Mouse (Mus musculus): ENCODE results near the gene Atp11a.

Atp11a gene

DNA sequence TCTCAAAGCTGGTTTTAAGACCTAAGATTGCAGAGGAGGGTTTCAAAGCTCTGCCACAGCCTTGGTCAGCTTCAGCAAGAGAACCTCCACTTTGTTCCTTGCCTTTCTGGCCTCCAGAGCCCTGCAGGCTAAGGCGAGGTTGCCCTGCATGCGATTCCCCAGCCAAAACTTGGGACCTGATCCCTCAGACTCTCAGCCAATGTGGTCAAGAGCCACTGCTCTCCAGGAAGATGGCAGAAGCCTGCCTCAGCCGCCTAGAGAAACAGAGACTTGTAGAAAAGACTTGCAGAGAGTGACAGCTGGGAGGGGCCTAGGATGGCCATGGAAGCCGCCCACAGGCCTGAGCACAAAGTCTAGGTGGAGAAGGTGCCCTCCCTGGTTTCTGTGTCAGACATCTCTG is 118.2 kb downstream of the Atp11a start:
- DNase-seq, result no peak

GRCm38 (mm10) chr8:12877126-12877525 is 120.3 kb downstream of the Atp11a start:
- no peak for DNase-seq

DNA sequence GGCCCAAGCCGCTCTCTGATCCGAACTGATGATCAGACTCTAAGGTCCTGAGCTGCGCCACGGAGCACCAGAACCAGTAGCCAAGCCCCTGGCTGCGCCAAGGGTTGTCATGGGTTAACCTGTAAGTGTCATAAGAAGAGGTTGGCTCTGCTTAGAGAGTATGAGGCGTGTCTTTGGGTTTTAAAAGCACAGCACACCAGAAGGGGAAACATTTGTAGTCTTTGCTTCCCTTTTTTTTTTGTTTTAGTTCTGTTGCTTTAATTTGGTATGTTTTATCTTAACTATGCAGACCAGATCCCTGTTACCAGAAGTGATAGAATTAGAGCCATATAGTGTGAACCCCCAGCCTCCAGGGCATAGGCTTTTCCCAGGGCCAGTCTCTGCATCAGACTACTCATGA is 123.3 kb downstream of the Atp11a start:
- DNase-seq, result no peak

GRCm38 (mm10) chr8:12883051-12884004 is 126.5 kb downstream of the Atp11a start:
- no peak for DNase-seq

GRCm38 (mm10) chr8:12887772-12888435 is 131.1 kb downstream of the Atp11a start:
- DNase-seq, result no peak

- no peak for DNase-seq
These were observed 132.3 kb downstream of the Atp11a start for GRCm38 (mm10) chr8:12889046-12889598.

GRCm38 (mm10) chr8:12892882-12893446 is 136.2 kb downstream of the Atp11a start:
- DNase-seq, result no peak

DNA sequence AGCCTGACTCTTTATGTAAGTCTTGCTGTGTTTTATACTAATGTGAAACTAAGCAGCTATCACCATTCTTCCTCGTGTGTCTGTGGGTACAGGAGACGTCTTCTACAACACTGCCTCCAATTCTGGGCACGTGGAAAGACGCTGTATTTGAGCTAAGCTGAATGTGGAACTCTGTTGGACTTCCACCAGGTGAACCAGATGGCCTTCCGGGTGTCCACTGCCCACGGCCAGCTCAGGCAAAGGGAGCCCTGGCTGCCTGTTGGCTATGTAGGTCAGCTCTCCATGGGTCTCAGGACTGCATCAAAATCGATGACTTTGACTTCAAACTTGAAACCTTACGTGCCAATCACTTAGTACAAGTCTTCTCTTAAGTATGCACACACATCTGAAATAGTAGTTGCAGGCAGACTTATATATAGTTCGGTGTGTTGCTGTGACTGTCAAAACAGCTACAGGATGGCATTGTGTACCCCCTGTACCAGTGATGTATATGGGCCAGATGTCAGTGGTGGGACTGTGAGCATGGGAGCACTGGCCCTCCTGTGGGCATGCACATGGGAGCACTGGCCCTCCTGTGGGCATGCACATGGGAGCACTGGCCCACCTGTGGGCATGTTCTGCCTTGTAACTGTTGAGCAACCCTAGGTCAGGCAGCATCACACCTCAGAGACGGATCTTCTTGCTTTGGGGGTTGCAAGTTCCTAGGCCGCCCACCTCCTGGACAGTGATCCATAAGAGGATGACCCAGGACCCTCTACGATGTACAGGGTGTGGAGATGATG is 137.2 kb downstream of the Atp11a start:
- no peak for DNase-seq

DNA sequence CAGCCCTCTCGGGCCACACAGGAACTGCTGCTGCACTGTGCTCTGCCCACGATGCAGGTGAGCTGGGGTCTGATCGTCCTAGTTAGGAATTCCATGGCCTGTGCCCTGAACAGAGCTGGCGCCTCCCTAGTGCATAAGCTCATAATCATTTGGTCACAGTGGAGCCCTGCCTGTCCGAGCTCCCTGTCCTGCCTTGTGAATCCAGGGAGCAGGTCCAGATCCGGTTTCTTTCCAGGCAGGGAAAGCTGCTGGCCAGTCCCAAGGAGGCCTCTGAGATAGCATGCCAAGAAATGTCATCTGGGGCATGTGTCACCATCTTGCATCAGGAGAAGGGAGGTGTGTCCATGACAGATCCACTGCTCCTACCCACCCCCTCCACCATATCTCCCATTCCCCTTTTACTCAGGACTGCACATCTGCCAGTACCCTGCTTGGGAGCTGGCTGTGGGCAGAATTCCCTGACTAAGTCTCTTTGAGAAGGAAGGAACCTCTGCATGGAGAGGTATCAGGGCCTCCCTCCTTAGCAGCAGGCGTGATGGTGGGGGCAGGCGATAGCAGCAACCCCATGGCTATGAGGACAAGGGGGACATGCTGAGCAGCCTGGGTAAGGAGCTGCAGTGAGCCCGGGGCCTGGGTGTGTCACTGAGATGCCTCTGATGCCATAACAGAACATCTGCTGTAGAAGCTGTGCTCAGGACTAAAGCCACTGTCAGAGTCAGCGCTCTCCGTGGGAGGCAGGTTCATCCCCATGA is 138.1 kb downstream of the Atp11a start:
- DNase-seq, result no peak

GRCm38 (mm10) chr8:12895535-12896150 is 138.8 kb downstream of the Atp11a start:
- no peak for DNase-seq

GRCm38 (mm10) chr8:12896494-12897373 is 139.9 kb downstream of the Atp11a start:
- peak; percentile 72 for DNase-seq

DNA sequence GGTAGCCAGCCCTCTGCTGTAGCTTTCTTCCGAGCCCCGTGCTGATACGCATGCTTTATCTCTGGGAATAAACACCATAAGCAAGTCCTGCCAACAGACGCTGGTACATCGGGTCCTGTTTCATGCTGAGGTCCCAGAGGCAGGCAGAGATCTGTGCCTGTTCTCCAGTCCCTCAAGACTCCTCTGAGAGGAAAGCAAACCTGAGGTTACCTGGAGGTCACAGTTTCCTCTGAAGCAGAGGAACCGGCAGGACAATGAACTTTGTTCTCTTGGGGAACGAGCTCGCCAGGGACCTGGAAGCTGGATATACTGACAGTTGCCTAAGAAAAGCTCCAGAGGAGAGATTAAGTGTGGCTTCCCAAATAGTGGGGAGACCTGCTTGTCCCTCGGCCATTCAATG is 141.0 kb downstream of the Atp11a start:
- DNase-seq, result peak; percentile 49

DNA sequence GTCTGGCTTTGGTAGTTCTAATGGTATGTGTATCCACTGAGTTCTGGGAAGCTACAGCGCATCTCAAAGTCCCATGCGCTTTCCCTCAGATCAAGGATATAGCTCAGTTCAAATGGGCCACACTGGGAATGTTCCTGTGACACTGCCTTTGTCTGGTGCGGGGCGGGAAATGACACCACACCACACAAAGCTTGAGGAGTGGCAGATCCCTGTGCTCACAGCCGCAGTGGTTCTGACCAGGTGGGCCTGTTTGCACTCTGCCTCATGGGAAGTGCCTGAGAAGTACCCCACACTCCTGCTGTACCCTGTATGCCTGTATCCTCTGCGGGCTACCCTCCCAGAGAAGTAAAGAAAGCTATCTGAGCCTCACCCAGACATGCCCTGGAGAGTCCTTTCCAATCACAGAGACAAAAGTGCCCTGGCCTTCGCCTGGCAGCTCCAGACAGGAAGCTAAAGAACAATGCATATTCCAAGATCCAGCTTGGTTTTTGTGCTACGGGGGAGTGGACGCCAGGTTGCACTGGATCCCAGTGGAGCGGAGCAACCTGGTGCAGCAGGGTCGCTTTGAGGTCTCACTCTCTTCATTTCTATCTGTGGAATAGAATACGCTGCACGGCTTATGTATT is 147.1 kb downstream of the Atp11a start:
- DNase-seq, result peak; percentile 39

GRCm38 (mm10) chr8:12905122-12905521 is 148.3 kb downstream of the Atp11a start:
- no peak for DNase-seq

DNA sequence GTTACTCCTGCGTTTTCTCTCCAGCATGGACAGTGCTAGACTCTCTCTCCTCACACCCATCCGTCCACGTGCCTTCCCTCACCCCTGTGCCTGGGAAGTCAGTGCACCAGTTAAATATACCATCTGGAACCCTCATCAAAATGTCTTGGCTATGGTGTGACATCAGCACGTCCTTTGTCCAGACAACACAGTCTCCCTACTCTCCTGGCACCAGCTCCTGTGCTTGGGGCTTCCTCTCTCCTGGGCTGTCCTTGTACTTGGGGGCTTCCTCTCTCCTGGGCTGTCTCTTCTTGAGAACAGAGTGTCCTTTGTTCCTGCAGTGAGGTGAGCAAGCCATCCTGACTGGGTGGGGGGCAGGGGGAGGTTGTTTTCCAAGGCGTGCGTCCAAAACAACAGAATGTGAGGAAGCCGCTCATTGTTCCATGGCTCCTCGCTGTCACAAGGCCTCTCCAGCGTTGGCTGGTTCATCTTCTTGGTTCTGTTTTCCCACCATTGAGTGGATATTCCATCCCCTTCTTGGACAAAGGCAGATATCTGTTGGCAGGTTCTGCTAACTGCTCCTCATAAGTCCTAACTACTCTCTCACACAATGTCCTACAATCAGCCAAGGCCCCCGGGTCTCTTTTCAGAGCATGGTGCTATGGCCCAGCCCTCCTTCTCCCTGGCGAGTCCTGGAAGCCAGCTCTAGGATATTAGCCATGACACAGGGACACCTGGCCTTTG is 148.9 kb downstream of the Atp11a start:
- peak; percentile 83 for DNase-seq

DNA sequence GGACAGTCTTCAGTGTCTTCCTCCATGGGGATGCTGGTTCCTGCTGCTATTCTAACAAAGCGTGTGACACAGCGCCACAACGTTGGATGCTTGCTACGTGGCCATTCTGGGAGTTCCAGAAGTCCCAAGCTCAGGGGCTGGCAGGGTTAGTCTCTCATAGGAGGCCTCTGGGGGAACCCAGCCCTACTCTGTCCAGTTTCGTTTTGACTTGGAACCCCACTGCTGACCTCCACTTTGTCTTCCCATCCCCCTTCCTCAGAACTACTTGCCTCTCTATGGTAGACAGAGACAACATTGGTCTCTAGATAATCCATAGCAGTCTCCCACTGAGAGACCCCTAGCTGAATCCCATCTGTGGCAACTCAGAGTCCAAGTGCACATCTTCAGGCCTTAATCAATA is 149.8 kb downstream of the Atp11a start:
- no peak for DNase-seq

DNA sequence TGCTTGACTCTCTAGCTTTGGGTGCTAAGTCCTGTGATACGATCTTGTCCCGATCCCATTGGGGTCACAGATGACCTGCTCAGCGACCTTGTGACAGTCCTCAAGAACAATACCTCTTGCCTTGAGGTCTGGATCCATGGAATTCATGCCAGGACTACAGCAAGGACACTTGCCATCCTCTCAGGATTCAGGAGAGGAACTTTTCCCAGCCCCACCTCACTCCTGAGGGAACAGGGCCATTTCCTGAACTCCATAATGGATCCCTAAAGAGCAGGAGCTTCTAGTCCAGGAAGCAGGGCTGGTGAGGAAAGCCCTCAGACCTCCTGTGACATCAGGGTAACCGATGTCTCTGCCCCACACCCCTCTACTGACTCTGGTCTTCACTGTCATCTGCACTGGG is 150.9 kb downstream of the Atp11a start:
- DNase-seq, result no peak

DNA sequence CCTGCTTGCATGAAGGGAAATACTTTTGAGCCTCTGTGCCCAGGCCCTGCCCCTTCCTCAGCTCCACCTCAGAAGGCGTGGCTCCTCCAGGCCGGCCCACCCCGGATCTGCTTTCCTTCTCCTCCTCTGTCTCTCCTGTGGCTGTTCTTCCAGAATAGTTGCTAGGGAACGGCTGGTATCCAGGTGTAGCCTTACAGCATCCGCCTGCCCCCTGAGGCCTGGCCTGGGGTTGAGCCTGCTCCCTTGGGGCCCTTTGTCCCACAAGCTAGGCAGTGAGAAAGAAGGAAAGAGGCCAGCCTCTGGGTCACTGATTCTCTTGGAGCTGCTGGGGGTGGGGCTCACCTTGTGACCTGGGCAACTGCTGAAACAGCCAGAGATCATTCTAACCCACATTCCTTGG is 155.2 kb downstream of the Atp11a start:
- DNase-seq, result no peak
